Mouse (Mus musculus) cerebellum, postnatal 4 days (tissue): ENCODE data around the gene Zdhhc9.

Source experiments
- DNase-seq, 2 experiments: peaks; one replicate each; pipeline ENCODE4 v3.0.0; 2022; ENCODE audit warnings: low spot score in 2 of 2, mixed read lengths in 1 of 2

Zdhhc9 gene

GRCm38 (mm10) chrX:48127502-48128218, 81.0 kb downstream of the Zdhhc9 start:
- no peak for DNase-seq

- no peak for DNase-seq
Measured at GRCm38 (mm10) chrX:48126903-48127476, 81.7 kb downstream of the Zdhhc9 start.

- DNase-seq = peak; percentile 26 to 55
Measured at GRCm38 (mm10) chrX:48124132-48125071, 84.3 kb downstream of the Zdhhc9 start.
